Mouse (Mus musculus): ENCODE results near the gene Ehd1. TPM values are rescaled to one million over a fixed set of nuclear protein-coding genes. Genes with fewer than 3 reads are reported as not detected.

Gene Ehd1
- polyA plus RNA-seq, 1 experiment from 2014 or later: 63.8 TPM

DNA sequence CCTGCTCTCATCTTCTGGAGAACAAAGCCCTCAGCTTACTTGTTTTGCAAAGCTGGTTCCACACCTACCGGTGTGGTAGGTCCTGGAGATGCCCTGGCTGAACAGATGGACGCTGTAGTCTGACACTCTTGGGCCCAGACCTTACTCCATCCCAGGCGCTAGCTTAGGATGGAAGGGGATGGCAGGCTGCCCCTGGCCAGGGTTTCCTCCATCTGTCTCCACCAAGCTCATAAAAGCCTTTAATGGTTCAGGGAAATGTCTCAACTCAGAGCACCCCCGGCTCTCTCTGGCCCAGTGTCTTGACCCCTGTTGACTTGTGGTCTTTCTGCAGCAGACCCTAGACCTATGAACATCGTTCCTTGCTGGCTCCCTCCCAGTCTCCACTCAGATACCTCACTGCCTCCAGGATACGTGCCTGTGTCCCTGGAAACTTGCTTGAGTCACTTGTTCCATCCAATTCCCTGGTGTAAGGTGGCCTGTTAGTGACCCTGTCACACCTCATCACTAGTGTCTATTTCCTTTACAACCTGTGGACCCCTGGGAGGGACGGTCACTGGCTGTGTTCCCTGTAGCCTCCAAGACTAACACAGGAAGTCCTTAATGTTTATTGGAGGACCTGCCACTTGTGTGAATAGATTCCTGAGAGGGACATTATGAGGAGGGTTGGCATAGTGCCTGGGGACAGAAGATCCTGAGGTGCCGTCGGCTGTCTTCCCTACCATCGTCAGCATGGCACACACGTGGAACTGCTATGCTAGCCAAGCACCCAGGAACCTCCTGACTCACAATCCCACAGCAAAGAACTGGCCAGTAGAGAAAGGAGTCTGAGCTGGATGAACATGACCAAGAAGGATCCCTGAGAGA lies 9.0 kb upstream of the Ehd1 start:
- Histone ChIP-seq H3K4me2 (replicated peaks; ENCODE audit: low read depth) (no peak overlapping the region), H3K27me3 (ENCODE audit: control insufficient read depth, insufficient read depth, low read length) (no peaks in the 10 kb centered on the region), H3K36me3 (ENCODE audit: control insufficient read depth, insufficient read depth, low read length) (no peaks in the 10 kb centered on the region), H3K4me3 (ENCODE audit: low read depth, low read length) (no peak overlapping the region), H3K9me3 (ENCODE audit: control insufficient read depth, low read length) (no peaks in the 10 kb centered on the region), H3K27ac (replicated peaks) (0 out of 2 replicates have a peak overlapping the region, but pooled peaks have one; percentile 4), H3K9ac (ENCODE audit: low read length) (no peak overlapping the region), H3K4me1 (replicated peaks; ENCODE audit: control insufficient read depth, insufficient read depth) (no peaks in the 10 kb centered on the region)
- ATAC-seq (ENCODE audit: low FRiP score, low TSS enrichment): no peak
- 56% methylated on average over 11 of the region's 11 CpGs for WGBS
- DNase-seq (ENCODE audit: low spot score): no peak
- TF ChIP-seq CTCF (IDR thresholded peaks at IDR 0.05; ENCODE audit: low read depth) (no peak), EP300 (optimal IDR thresholded peaks at IDR 0.05) (no peak)

DNA sequence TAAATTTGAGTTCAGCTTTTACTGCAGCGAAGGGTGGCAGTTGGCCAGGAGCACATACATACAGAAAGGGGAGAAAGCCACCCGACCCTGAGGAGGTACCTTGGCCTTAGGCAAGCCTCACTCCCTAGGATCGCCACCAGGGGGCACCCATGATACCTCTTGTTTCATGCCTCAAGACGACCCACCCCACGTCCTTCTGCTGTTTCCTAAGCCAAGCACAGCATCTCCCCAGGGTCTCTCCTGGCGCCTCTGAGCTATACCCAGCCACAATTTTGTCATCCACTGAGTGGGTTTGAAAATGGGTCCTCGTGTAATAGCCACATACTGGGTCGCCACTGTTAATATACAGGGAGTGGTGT lies 8.4 kb upstream of the Ehd1 start:
- no peak for ATAC-seq (ENCODE audit: low FRiP score, low TSS enrichment)
- H3K4me3 ChIP-seq (ENCODE audit: low read depth, low read length): no peak overlapping the region
- H3K27ac ChIP-seq (replicated peaks): no peak overlapping the region
- TF ChIP-seq EP300 (optimal IDR thresholded peaks at IDR 0.05): no peak
- peak; percentile 91 for TF ChIP-seq CTCF (IDR thresholded peaks at IDR 0.05; ENCODE audit: low read depth)
- H3K27me3 ChIP-seq (ENCODE audit: control insufficient read depth, insufficient read depth, low read length): no peaks in the 10 kb centered on the region
- 10% methylated on average over 8 of the region's 8 CpGs for WGBS
- H3K36me3 ChIP-seq (ENCODE audit: control insufficient read depth, insufficient read depth, low read length): no peaks in the 10 kb centered on the region
- no peak overlapping the region for H3K9ac ChIP-seq (ENCODE audit: low read length)
- H3K4me2 ChIP-seq (replicated peaks; ENCODE audit: low read depth): no peak overlapping the region
- H3K9me3 ChIP-seq (ENCODE audit: control insufficient read depth, low read length): no peaks in the 10 kb centered on the region
- no peaks in the 10 kb centered on the region for H3K4me1 ChIP-seq (replicated peaks; ENCODE audit: control insufficient read depth, insufficient read depth)
- peak; percentile 89 for DNase-seq (ENCODE audit: low spot score)

DNA sequence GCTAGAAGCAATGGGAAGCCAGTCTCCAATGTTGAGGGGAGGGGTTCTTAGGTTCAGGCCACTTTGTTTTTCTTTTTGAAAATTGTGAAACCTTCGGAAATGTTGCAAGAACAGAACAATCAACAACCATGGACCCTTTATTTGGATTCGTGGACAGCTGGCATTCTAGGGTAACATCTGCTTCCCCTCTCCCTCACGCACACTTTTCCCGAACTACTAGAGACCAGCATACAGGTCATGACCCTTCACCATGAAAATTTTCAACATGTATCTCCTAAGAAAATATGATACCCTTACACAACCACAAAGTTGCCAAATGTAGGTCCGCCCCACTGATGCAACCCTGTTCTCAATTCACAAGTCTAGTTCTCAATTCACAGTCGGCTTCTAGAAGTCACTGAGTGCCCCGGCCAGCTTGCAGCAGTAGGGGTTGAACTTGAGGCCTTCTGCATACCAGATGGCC lies 7.8 kb upstream of the Ehd1 start:
- Histone ChIP-seq H3K4me1 (replicated peaks; ENCODE audit: control insufficient read depth, insufficient read depth) (no peaks in the 10 kb centered on the region), H3K4me2 (replicated peaks; ENCODE audit: low read depth) (no peak overlapping the region), H3K27ac (replicated peaks) (no peak overlapping the region), H3K36me3 (ENCODE audit: control insufficient read depth, insufficient read depth, low read length) (no peaks in the 10 kb centered on the region), H3K27me3 (ENCODE audit: control insufficient read depth, insufficient read depth, low read length) (no peaks in the 10 kb centered on the region), H3K4me3 (ENCODE audit: low read depth, low read length) (no peak overlapping the region), H3K9me3 (ENCODE audit: control insufficient read depth, low read length) (no peaks in the 10 kb centered on the region), H3K9ac (ENCODE audit: low read length) (no peak overlapping the region)
- TF ChIP-seq CTCF (IDR thresholded peaks at IDR 0.05; ENCODE audit: low read depth) (no peak), EP300 (optimal IDR thresholded peaks at IDR 0.05) (no peak)
- no peak for ATAC-seq (ENCODE audit: low FRiP score, low TSS enrichment)
- no peak for DNase-seq (ENCODE audit: low spot score)
- 71% methylated on average over 7 of the region's 7 CpGs for WGBS

DNA sequence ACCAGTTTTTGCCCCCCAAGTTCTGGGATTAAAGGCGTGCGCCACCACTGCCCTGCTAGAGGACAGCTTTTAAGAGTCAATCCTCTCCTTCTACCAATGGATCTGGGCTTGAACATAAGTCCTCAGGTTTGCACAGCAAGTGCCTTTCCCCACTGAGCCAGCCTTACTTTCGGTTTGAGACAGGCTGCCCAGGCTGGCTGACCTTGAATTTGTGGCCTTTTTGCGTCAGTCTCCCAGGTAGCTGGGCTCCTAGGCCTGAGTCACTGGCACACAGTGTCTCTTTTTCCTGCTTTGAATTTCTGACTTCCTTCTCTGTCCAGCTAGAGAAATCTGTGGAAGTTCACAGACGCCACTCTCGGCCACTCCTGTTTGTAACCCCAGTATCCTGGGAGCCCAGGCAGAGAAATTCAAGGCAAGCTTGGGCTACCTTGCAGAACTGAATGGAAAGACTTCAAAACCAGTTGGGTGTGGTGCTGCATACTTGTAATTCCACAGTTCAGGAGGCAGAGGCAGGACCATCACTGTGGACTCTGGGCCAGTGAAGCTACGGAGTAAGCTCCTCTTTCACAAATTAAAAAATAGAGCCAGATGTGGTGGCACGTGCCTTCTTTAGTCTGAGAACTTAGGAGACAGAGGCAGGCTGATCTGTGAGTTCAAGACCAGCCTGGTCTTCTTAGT lies 6.6 kb upstream of the Ehd1 start:
- 82% methylated on average over 8 of the region's 8 CpGs for WGBS
- H3K4me2 ChIP-seq (replicated peaks; ENCODE audit: low read depth): no peak overlapping the region
- H3K27ac ChIP-seq (replicated peaks): 0 out of 2 replicates have a peak overlapping the region, but pooled peaks have one; percentile 18

DNA sequence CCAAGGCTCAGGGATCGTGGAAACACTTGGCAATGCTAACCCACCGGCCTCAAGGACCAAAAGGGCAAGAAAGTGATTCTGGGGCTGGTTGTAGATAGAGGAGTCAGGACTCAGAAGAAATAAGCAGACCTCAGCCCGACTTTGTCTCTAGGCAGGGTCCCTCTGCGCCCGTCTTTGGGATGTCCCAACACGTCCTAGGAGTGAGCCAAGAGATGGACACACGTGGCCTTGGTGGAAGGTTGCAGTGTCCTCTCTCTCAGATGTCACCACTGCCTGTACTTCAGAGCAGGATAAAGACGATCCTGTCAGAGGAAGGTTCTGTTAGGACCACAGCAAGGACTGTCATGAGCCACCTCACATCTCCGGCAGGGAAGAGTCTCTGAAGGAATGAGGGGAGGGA lies 5.9 kb upstream of the Ehd1 start:
- Histone ChIP-seq H3K27ac (replicated peaks) (no peak overlapping the region), H3K4me1 (replicated peaks; ENCODE audit: control insufficient read depth, insufficient read depth) (no peaks in the 10 kb centered on the region), H3K27me3 (ENCODE audit: control insufficient read depth, insufficient read depth, low read length) (no peaks in the 10 kb centered on the region), H3K4me3 (ENCODE audit: low read depth, low read length) (no peak overlapping the region), H3K9me3 (ENCODE audit: control insufficient read depth, low read length) (no peaks in the 10 kb centered on the region), H3K4me2 (replicated peaks; ENCODE audit: low read depth) (no peak overlapping the region), H3K9ac (ENCODE audit: low read length) (no peak overlapping the region), H3K36me3 (ENCODE audit: control insufficient read depth, insufficient read depth, low read length) (no peaks in the 10 kb centered on the region)
- WGBS: 57% methylated on average over 9 of the region's 9 CpGs
- ATAC-seq (ENCODE audit: low FRiP score, low TSS enrichment): no peak
- TF ChIP-seq CTCF (IDR thresholded peaks at IDR 0.05; ENCODE audit: low read depth) (no peak), EP300 (optimal IDR thresholded peaks at IDR 0.05) (no peak)
- DNase-seq (ENCODE audit: low spot score): no peak

More for the DNA sequence above, 6.6 kb upstream of the Ehd1 start:
- no peaks in the 10 kb centered on the region for H3K9me3 ChIP-seq (ENCODE audit: control insufficient read depth, low read length)
- ATAC-seq (ENCODE audit: low FRiP score, low TSS enrichment) (no peak), DNase-seq (ENCODE audit: low spot score) (peak; percentile 29)
- no peak overlapping the region for H3K9ac ChIP-seq (ENCODE audit: low read length)
- no peak overlapping the region for H3K4me3 ChIP-seq (ENCODE audit: low read depth, low read length)
- H3K4me1 ChIP-seq (replicated peaks; ENCODE audit: control insufficient read depth, insufficient read depth): no peaks in the 10 kb centered on the region
- no peaks in the 10 kb centered on the region for H3K36me3 ChIP-seq (ENCODE audit: control insufficient read depth, insufficient read depth, low read length)
- no peaks in the 10 kb centered on the region for H3K27me3 ChIP-seq (ENCODE audit: control insufficient read depth, insufficient read depth, low read length)
- TF ChIP-seq CTCF (IDR thresholded peaks at IDR 0.05; ENCODE audit: low read depth): no peak
- no peak for TF ChIP-seq EP300 (optimal IDR thresholded peaks at IDR 0.05)

DNA sequence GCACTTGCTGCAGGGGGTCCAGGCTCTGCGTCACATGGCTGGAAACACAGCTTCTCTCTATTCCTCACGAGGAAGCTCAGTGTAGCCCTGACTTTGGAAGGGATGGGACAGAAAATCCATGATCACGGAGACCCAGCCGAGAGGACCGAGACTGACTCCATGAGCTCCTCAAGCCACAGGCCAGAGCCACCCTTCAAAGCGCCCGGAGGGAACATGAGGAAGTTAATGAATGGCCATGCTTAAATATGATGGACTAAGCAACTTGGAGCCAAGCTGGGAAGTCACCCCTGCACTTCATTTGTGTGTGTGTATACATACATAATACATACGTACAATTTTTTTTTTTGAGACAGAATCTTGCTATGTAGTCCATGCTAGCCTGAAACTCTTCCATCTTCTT lies 5.3 kb upstream of the Ehd1 start:
- Histone ChIP-seq H3K9me3 (ENCODE audit: control insufficient read depth, low read length) (no peaks in the 10 kb centered on the region), H3K9ac (ENCODE audit: low read length) (no peak overlapping the region), H3K4me2 (replicated peaks; ENCODE audit: low read depth) (no peak overlapping the region), H3K27ac (replicated peaks) (no peak overlapping the region), H3K4me1 (replicated peaks; ENCODE audit: control insufficient read depth, insufficient read depth) (no peaks in the 10 kb centered on the region), H3K4me3 (ENCODE audit: low read depth, low read length) (no peak overlapping the region), H3K36me3 (ENCODE audit: control insufficient read depth, insufficient read depth, low read length) (no peaks in the 10 kb centered on the region), H3K27me3 (ENCODE audit: control insufficient read depth, insufficient read depth, low read length) (no peaks in the 10 kb centered on the region)
- DNase-seq (ENCODE audit: low spot score): peak; percentile 29
- 30% methylated on average over 8 of the region's 8 CpGs for WGBS
- TF ChIP-seq CTCF (IDR thresholded peaks at IDR 0.05; ENCODE audit: low read depth): no peak
- no peak for TF ChIP-seq EP300 (optimal IDR thresholded peaks at IDR 0.05)
- ATAC-seq (ENCODE audit: low FRiP score, low TSS enrichment): no peak
